Mouse (Mus musculus): Measurements from ENCODE around the gene Fam71b. TPM values are rescaled to one million over a fixed set of nuclear protein-coding genes. Genes with fewer than 3 reads are reported as not detected.
A peak's percentile ranks its signal among the peaks of the same experiment; 100 is the strongest.

Gene Fam71b
- total and polyA plus RNA-seq, 3 experiments, result not detected

GRCm38 (mm10) chr11:46443152-46443551, 46.8 kb downstream of the Fam71b start:
- Histone ChIP-seq H3K4me3 (ENCODE audit: control insufficient read depth in 1 of 2, insufficient read depth in 1 of 2, low read depth in 2 of 2, low read length in 2 of 2) (no peak overlapping the region), H3K9me3 (replicated peaks; ENCODE audit: insufficient read depth, low read length) (no peaks in the 10 kb centered on the region), H3K4me1 (ENCODE audit: control insufficient read depth in 1 of 2, insufficient read depth in 2 of 2, low read length in 2 of 2) (peaks cover 39 to 64% of the 10 kb centered on the region in 2 experiments), H3K27ac (ENCODE audit: control insufficient read depth, low read depth, low read length) (peak overlapping the region; percentile 26; the same call in 1 of the 2 replicates), H3K9ac (ENCODE audit: control insufficient read depth, low read depth, low read length, poor library complexity, severe bottlenecking) (no peak overlapping the region), H3K36me3 (ENCODE audit: control insufficient read depth in 1 of 2, insufficient read depth in 2 of 2, low read length in 2 of 2) (peaks cover 16 to 66% of the 10 kb centered on the region in 2 experiments), H3K27me3 (ENCODE audit: control insufficient read depth in 1 of 2, insufficient read depth in 2 of 2, low read length in 2 of 2) (no peaks in the 10 kb centered on the region), H3K79me2 (ENCODE audit: control insufficient read depth, insufficient read depth, low read length, poor library complexity) (peaks cover 24% of the 10 kb centered on the region)
- TF ChIP-seq HCFC1 (IDR thresholded peaks at IDR 0.05; ENCODE audit: low read depth, low read length), result 0 out of 2 replicates have a peak, but pooled peaks have one; percentile 3
- peak; percentile 26 for TF ChIP-seq SMC3 (IDR thresholded peaks at IDR 0.05; ENCODE audit: low read depth, low read length)
- no peak for TF ChIP-seq NELFE (IDR thresholded peaks at IDR 0.05; ENCODE audit: low read depth, low read length)
- TF ChIP-seq RCOR1 (IDR thresholded peaks at IDR 0.05; ENCODE audit: low read depth, low read length), result 0 out of 2 replicates have a peak, but pooled peaks have one; percentile 12
- TF ChIP-seq ETS1 (IDR thresholded peaks at IDR 0.05; ENCODE audit: low read depth, low read length), result 0 out of 2 replicates have a peak, but pooled peaks have one; percentile 24
- TF ChIP-seq JUND (IDR thresholded peaks at IDR 0.05; ENCODE audit: low read depth, low read length), result no peak
- TF ChIP-seq MAFK (IDR thresholded peaks at IDR 0.05; ENCODE audit: borderline replicate concordance, low read depth, low read length), result no peak
- peak in 2 of 3 experiments; percentile 28 to 58; a peak in 3 of 6 replicates for TF ChIP-seq CTCF (IDR thresholded peaks at IDR 0.05 in 2 of 3, conservative IDR thresholded peaks at IDR 0.05 in 1 of 3; ENCODE audit: control insufficient read depth in 1 of 3, insufficient read depth in 1 of 3, low read depth in 2 of 3, low read length in 3 of 3, poor library complexity in 1 of 3, severe bottlenecking in 1 of 3)
- TF ChIP-seq MYC (IDR thresholded peaks at IDR 0.05; ENCODE audit: low read depth, low read length), result no peak
- TF ChIP-seq RAD21 (IDR thresholded peaks at IDR 0.05; ENCODE audit: low read depth, low read length), result peak; percentile 62
- TF ChIP-seq GABPA (IDR thresholded peaks at IDR 0.05; ENCODE audit: low read depth, low read length), result no peak
- no peak for TF ChIP-seq MYB (IDR thresholded peaks at IDR 0.05; ENCODE audit: low read depth, low read length)
- TF ChIP-seq ZNF384 (IDR thresholded peaks at IDR 0.05; ENCODE audit: low read depth, low read length), result no peak
- peak; percentile 58 for DNase-seq (ENCODE audit: low read depth, low spot score)

- Histone ChIP-seq H3K27ac (ENCODE audit: control insufficient read depth, low read depth, low read length) (peak overlapping the region; percentile 2; the same call in 1 of the 2 replicates), H3K79me2 (ENCODE audit: control insufficient read depth, insufficient read depth, low read length, poor library complexity) (peaks cover 21% of the 10 kb centered on the region), H3K36me3 (ENCODE audit: control insufficient read depth in 1 of 2, insufficient read depth in 2 of 2, low read length in 2 of 2) (peaks cover 11 to 64% of the 10 kb centered on the region in 2 experiments), H3K9me3 (replicated peaks; ENCODE audit: insufficient read depth, low read length) (no peaks in the 10 kb centered on the region), H3K4me3 (ENCODE audit: control insufficient read depth in 1 of 2, insufficient read depth in 1 of 2, low read depth in 2 of 2, low read length in 2 of 2) (peak overlapping the region in 1 of 2 experiments; percentile 33; a peak in 2 of 4 replicates), H3K9ac (ENCODE audit: control insufficient read depth, low read depth, low read length, poor library complexity, severe bottlenecking) (peak overlapping the region; percentile 7; the same call in 1 of the 2 replicates), H3K27me3 (ENCODE audit: control insufficient read depth in 1 of 2, insufficient read depth in 2 of 2, low read length in 2 of 2) (no peaks in the 10 kb centered on the region), H3K4me1 (ENCODE audit: control insufficient read depth in 1 of 2, insufficient read depth in 2 of 2, low read length in 2 of 2) (peaks cover 38 to 64% of the 10 kb centered on the region in 2 experiments)
- DNase-seq (ENCODE audit: low read depth, low spot score), result peak; percentile 53
- TF ChIP-seq CTCF (IDR thresholded peaks at IDR 0.05 in 2 of 3, conservative IDR thresholded peaks at IDR 0.05 in 1 of 3; ENCODE audit: control insufficient read depth in 1 of 3, insufficient read depth in 1 of 3, low read depth in 2 of 3, low read length in 3 of 3, poor library complexity in 1 of 3, severe bottlenecking in 1 of 3) (no peak), USF2 (IDR thresholded peaks at IDR 0.05; ENCODE audit: borderline replicate concordance in 1 of 2, insufficient read depth in 1 of 2, low read depth in 1 of 2, low read length in 2 of 2) (no peak), MXI1 (IDR thresholded peaks at IDR 0.05; ENCODE audit: low read depth, low read length) (peak; percentile 40; the same call in 1 of the 2 replicates), MEF2A (IDR thresholded peaks at IDR 0.05; ENCODE audit: extremely low read depth, insufficient replicate concordance, low read depth, low read length, poor library complexity, severe bottlenecking) (0 out of 2 replicates have a peak, but pooled peaks have one; percentile 25), MYB (IDR thresholded peaks at IDR 0.05; ENCODE audit: low read depth, low read length) (no peak), EP300 (IDR thresholded peaks at IDR 0.05; ENCODE audit: low read depth in 1 of 2, low read length in 2 of 2) (peak; percentile 46; a peak in 3 of 4 replicates), JUND (IDR thresholded peaks at IDR 0.05; ENCODE audit: low read depth, low read length) (peak; percentile 34; the same call in 1 of the 2 replicates), ZKSCAN1 (IDR thresholded peaks at IDR 0.05; ENCODE audit: low read depth, low read length) (no peak; the same call in 1 of the 2 replicates), ETS1 (IDR thresholded peaks at IDR 0.05; ENCODE audit: low read depth, low read length) (peak; percentile 60), POLR2AphosphoS5 (IDR thresholded peaks at IDR 0.05; ENCODE audit: borderline replicate concordance, low read depth, low read length) (no peak), SMC3 (IDR thresholded peaks at IDR 0.05; ENCODE audit: low read depth, low read length) (no peak), ELF1 (IDR thresholded peaks at IDR 0.05; ENCODE audit: low read depth, low read length) (no peak), POLR2AphosphoS2 (IDR thresholded peaks at IDR 0.05; ENCODE audit: low read length) (no peak), TAL1 (IDR thresholded peaks at IDR 0.05; ENCODE audit: low read length) (no peak), GATA1 (IDR thresholded peaks at IDR 0.05; ENCODE audit: low read depth, low read length) (no peak; the same call in 1 of the 2 replicates), MAFK (IDR thresholded peaks at IDR 0.05; ENCODE audit: borderline replicate concordance, low read depth, low read length) (no peak), KAT2A (conservative IDR thresholded peaks at IDR 0.05; ENCODE audit: low read depth, low read length) (0 out of 2 replicates have a peak, but pooled peaks have one; percentile 25), POLR2A (IDR thresholded peaks at IDR 0.05; ENCODE audit: control insufficient read depth in 1 of 2, insufficient read depth in 1 of 2, low read depth in 1 of 2, low read length in 2 of 2, poor library complexity in 1 of 2) (no peak), TBP (IDR thresholded peaks at IDR 0.05; ENCODE audit: low read depth, low read length) (no peak), NRF1 (IDR thresholded peaks at IDR 0.05; ENCODE audit: insufficient read depth, low read depth, low read length, poor library complexity, severe bottlenecking) (no peak), HCFC1 (IDR thresholded peaks at IDR 0.05; ENCODE audit: low read depth, low read length) (no peak), CHD2 (IDR thresholded peaks at IDR 0.05; ENCODE audit: low read length) (no peak), ZNF384 (IDR thresholded peaks at IDR 0.05; ENCODE audit: low read depth, low read length) (no peak)
Measured at GRCm38 (mm10) chr11:46443979-46444378, 47.6 kb downstream of the Fam71b start.
